Mouse (Mus musculus) ovary, adult 2 months (tissue): ENCODE measurements around the gene Trim31. TPM values are rescaled to one million over a fixed set of nuclear protein-coding genes. Genes with fewer than 3 reads are reported as not detected.

Source experiments
- polyA plus RNA-seq: library from polyadenylated mRNA; depleted of rRNA; stranded (reverse); fragments of >200 nt; gene quantifications from 2 replicates; pipeline ENCODE4 v1.2.3, GENCODE M21; 2012; rRNA removed

The Trim31 gene
- polyA plus RNA-seq, result not detected in 2 replicates

GRCm38 (mm10) chr17:36897552-36898205 lies at the start of gene Trim31:
Trim31 (plus strand) TSS chr17:36898118.

GRCm38 (mm10) chr17:36866719-36867527 lies 31.0 kb upstream of the Trim31 start, which contains the start of gene Trim15:
Trim15 (minus strand) TSS chr17:36867210.

GRCm38 (mm10) chr17:36869284-36869954 lies 28.5 kb upstream of the Trim31 start, which contains the start of gene Trim10:
Trim10 (plus strand) TSS chr17:36869574.

GRCm38 (mm10) chr17:36890073-36890903 lies 7.6 kb upstream of the Trim31 start, which contains the start of gene Trim40:
Trim40 (minus strand) TSS chr17:36890123.

GRCm38 (mm10) chr17:36942791-36943471 lies 45.0 kb downstream of the Trim31 start, which contains the start of gene Rnf39:
Rnf39 (plus strand) TSS chr17:36942918.

GRCm38 (mm10) chr17:36950981-36951947 lies 53.3 kb downstream of the Trim31 start, which contains the start of gene Ppp1r11:
Ppp1r11 (minus strand) TSS chr17:36951741.

GRCm38 (mm10) chr17:36957999-36958743 lies 60.3 kb downstream of the Trim31 start, which contains the start of the genes Znrd1 and Znrd1as:
Znrd1 (minus strand) TSS chr17:36958559.
Znrd1as (plus strand) TSS chr17:36958592.

Other genes starting within 250 kb of the Trim31 start
- gene H2-M1, start 225.9 kb upstream of the Trim31 start, polyA plus RNA-seq, result not detected in 2 replicates
- gene H2-M10.5, start 125.2 kb upstream of the Trim31 start, polyA plus RNA-seq, result not detected in 2 replicates
- gene H2-M10.6, start 85.9 kb upstream of the Trim31 start, polyA plus RNA-seq, result not detected in 2 replicates
- 54.2 and 58.7 TPM in 2 replicates for gene Trim26, start 61.0 kb upstream of the Trim31 start, polyA plus RNA-seq
- gene Trim15, start 30.9 kb upstream of the Trim31 start, polyA plus RNA-seq, result 0.43 and 1.4 TPM in 2 replicates
- 0.10 TPM in 1 of 2 replicates, not detected in the other for gene Trim10, start 28.5 kb upstream of the Trim31 start, polyA plus RNA-seq
- 0.14 and 0.17 TPM in 2 replicates for gene Trim40, start 8.0 kb upstream of the Trim31 start, polyA plus RNA-seq
- gene Rnf39, start 44.8 kb downstream of the Trim31 start, polyA plus RNA-seq, result 2.8 and 4.4 TPM in 2 replicates
- gene Ppp1r11, start 53.6 kb downstream of the Trim31 start, polyA plus RNA-seq, result 24.8 and 31.2 TPM in 2 replicates
- gene Znrd1, start 60.4 kb downstream of the Trim31 start, polyA plus RNA-seq, result 26.6 and 33.4 TPM in 2 replicates
- 0.36 and 1.5 TPM in 2 replicates for gene Znrd1as, start 60.5 kb downstream of the Trim31 start, polyA plus RNA-seq
- gene 2410137M14Rik, start 83.1 kb downstream of the Trim31 start, polyA plus RNA-seq, result not detected in 2 replicates
- 0.54 and 1.4 TPM in 2 replicates for gene H2-M5, start 91.4 kb downstream of the Trim31 start, polyA plus RNA-seq
- 16.9 and 20.7 TPM in 2 replicates for gene Zfp57, start 103.0 kb downstream of the Trim31 start, polyA plus RNA-seq
- gene Mog, start 125.3 kb downstream of the Trim31 start, polyA plus RNA-seq, result not detected in 2 replicates
- gene Gabbr1, start 147.8 kb downstream of the Trim31 start, polyA plus RNA-seq, result 60.3 and 72.3 TPM in 2 replicates
- gene Olfr90, start 190.4 kb downstream of the Trim31 start, polyA plus RNA-seq, result not detected in 2 replicates
- not detected in 2 replicates for gene Olfr91, start 200.2 kb downstream of the Trim31 start, polyA plus RNA-seq
- gene Olfr92, start 222.0 kb downstream of the Trim31 start, polyA plus RNA-seq, result not detected in 2 replicates